Comparison of ENCODE assay signal across 9 mouse cellular contexts in the genomic region with DNA sequence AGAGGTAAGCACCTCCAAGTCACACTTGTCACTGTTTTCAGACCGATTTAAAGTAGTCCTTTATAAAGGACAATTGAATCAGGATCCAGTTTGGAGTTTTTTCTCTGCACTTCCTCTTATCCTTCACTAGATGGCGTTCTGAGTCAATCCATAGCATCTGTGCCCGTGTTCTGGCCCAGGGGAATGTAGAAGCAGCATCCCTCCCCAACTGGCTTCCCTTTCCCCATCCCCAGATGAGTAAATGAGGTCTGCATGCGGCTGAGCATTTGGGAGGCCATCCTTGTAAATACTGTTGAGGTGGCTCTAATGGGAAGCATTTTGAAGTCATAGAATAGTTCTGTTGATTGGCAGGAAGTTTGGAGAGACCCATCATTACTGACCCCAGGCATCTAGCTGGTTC.
DNase-seq lines count a peak whose midpoint lies in the region; ATAC-seq lines count a peak whose summit lies in the region.
"Had no signal": no experiment of that assay in that cellular context is flagged by ENCODE, and none has a peak within 500 bp of the region (broad histone marks: within the 10 kb centered on the region; RNA-seq: fewer than 3 reads in every experiment).

No protein-coding gene starts in this region.

- no peak overlapping the region for H3K4me3 ChIP-seq in heart, embryonic 10.5 days
- no peak overlapping the region for H3K4me3 ChIP-seq in midbrain, embryonic 14.5 days (replicated peaks; ENCODE audit: low read depth, low read length)
- H3K4me3 ChIP-seq in midbrain, embryonic 16.5 days (ENCODE audit: low read depth, low read length) = no peak overlapping the region
- H3K4me3 ChIP-seq in forebrain, embryonic 15.5 days = no peak overlapping the region
- H3K4me3 ChIP-seq: limb, embryonic 12.5 days had no signal

- no peak overlapping the region for H3K27ac ChIP-seq in heart, embryonic 10.5 days
- no peak overlapping the region for H3K27ac ChIP-seq in midbrain, embryonic 14.5 days (replicated peaks; ENCODE audit: low read depth, low read length)
- H3K27ac ChIP-seq in midbrain, embryonic 16.5 days (ENCODE audit: low read length) = no peak overlapping the region
- H3K27ac ChIP-seq in forebrain, embryonic 15.5 days (replicated peaks) = no peak overlapping the region
- H3K27ac ChIP-seq: limb, embryonic 12.5 days had no signal

- DNase-seq in heart, adult 18-20 months = peak; percentile 13 to 37
- DNase-seq in heart, embryonic 10.5 days (ENCODE audit: low spot score) = no peak
- DNase-seq in midbrain, embryonic 14.5 days = peak; percentile 64
- DNase-seq in embryo, embryonic 10 days (ENCODE audit: low spot score) = peak; percentile 51
- peak; percentile 11 to 12 for DNase-seq in natural killer cell, adult 2 months (ENCODE audit: low spot score in 2 of 2)
- no peak for DNase-seq in right cerebral cortex, postnatal 14 days

- no peaks in the 10 kb centered on the region for H3K4me1 ChIP-seq in heart, embryonic 10.5 days
- H3K4me1 ChIP-seq in midbrain, embryonic 14.5 days (ENCODE audit: control insufficient read depth, insufficient read depth, low read length) = peaks cover 3% of the 10 kb centered on the region; the same call in 1 of the 2 replicates
- H3K4me1 ChIP-seq in midbrain, embryonic 16.5 days (ENCODE audit: control insufficient read depth, insufficient read depth, low read length) = peaks cover 5% of the 10 kb centered on the region
- no peaks in the 10 kb centered on the region for H3K4me1 ChIP-seq in forebrain, embryonic 15.5 days
- H3K4me1 ChIP-seq: limb, embryonic 12.5 days had no signal

- H3K9ac ChIP-seq in midbrain, embryonic 14.5 days (replicated peaks; ENCODE audit: low read length) = no peak overlapping the region
- H3K9ac ChIP-seq in midbrain, embryonic 16.5 days (ENCODE audit: low read depth, low read length) = no peak overlapping the region
- H3K9ac ChIP-seq in forebrain, embryonic 15.5 days (replicated peaks) = no peak overlapping the region
- H3K9ac ChIP-seq: limb, embryonic 12.5 days had no signal

- no peaks in the 10 kb centered on the region; the same call in 1 of the 2 replicates for H3K9me3 ChIP-seq in heart, embryonic 10.5 days
- no peaks in the 10 kb centered on the region for H3K9me3 ChIP-seq in midbrain, embryonic 14.5 days (ENCODE audit: control insufficient read depth, low read length)
- no peaks in the 10 kb centered on the region for H3K9me3 ChIP-seq in midbrain, embryonic 16.5 days (replicated peaks; ENCODE audit: control insufficient read depth, low read length, poor library complexity, severe bottlenecking)
- no peaks in the 10 kb centered on the region for H3K9me3 ChIP-seq in forebrain, embryonic 15.5 days

- H3K4me2 ChIP-seq in midbrain, embryonic 14.5 days (ENCODE audit: low read length) = no peak overlapping the region
- H3K4me2 ChIP-seq in midbrain, embryonic 16.5 days (ENCODE audit: low read length) = no peak overlapping the region
- no peak overlapping the region for H3K4me2 ChIP-seq in forebrain, embryonic 15.5 days (replicated peaks)
- H3K4me2 ChIP-seq: limb, embryonic 12.5 days had no signal

- no peaks in the 10 kb centered on the region for H3K36me3 ChIP-seq in heart, embryonic 10.5 days
- no peaks in the 10 kb centered on the region for H3K36me3 ChIP-seq in midbrain, embryonic 14.5 days (ENCODE audit: control insufficient read depth, insufficient read depth, low read length)
- no peaks in the 10 kb centered on the region for H3K36me3 ChIP-seq in midbrain, embryonic 16.5 days (ENCODE audit: control insufficient read depth, insufficient read depth, low read length)
- H3K36me3 ChIP-seq in forebrain, embryonic 15.5 days = no peaks in the 10 kb centered on the region
- H3K36me3 ChIP-seq: limb, embryonic 12.5 days had no signal

- WGBS in heart, embryonic 10.5 days = 15% methylated on average over 4 of the region's 4 CpGs
- 17% methylated on average over 4 of the region's 4 CpGs for WGBS in midbrain, embryonic 14.5 days
- 19% methylated on average over 4 of the region's 4 CpGs for WGBS in midbrain, embryonic 16.5 days
- WGBS in forebrain, embryonic 15.5 days = 11% methylated on average over 4 of the region's 4 CpGs

- ATAC-seq in midbrain, embryonic 14.5 days (ENCODE audit: low FRiP score, low TSS enrichment) = no peak
- ATAC-seq in midbrain, embryonic 16.5 days = no peak
- no peak for ATAC-seq in forebrain, embryonic 15.5 days (replicated peaks)

- H3K27me3 ChIP-seq in heart, embryonic 10.5 days (ENCODE audit: insufficient read depth, poor library complexity, severe bottlenecking) = no peaks in the 10 kb centered on the region
- H3K27me3 ChIP-seq in midbrain, embryonic 14.5 days (ENCODE audit: control insufficient read depth, insufficient read depth, low read length) = no peaks in the 10 kb centered on the region
- no peaks in the 10 kb centered on the region for H3K27me3 ChIP-seq in midbrain, embryonic 16.5 days (ENCODE audit: control insufficient read depth, insufficient read depth, low read depth, low read length)
- no peaks in the 10 kb centered on the region for H3K27me3 ChIP-seq in forebrain, embryonic 15.5 days
- H3K27me3 ChIP-seq: limb, embryonic 12.5 days had no signal

Comparison
In these comparisons a context has a peak if more than half of its experiments do, and no peak if none do; other contexts are left out.
1. DNase-seq: peak in heart, adult 18-20 months (2 of 2), midbrain, embryonic 14.5 days (single experiment), embryo, embryonic 10 days (single experiment) and natural killer cell, adult 2 months (2 of 2); none in heart, embryonic 10.5 days (single experiment) and right cerebral cortex, postnatal 14 days (single experiment).